Mouse (Mus musculus): ENCODE measurements at regions not wholly inside any gene's neighbourhood (a gene's known extent, or its start where the extent isn't known, plus 50 kb on each side); places are given as distances from the start of the nearest gene placed in this dataset.

- DNase-seq (ENCODE audit: low read depth, low spot score) = no peak
Measured at GRCm38 (mm10) chr3:3746542-3746941, 2004.1 kb upstream of the Gm8797 start.

DNA sequence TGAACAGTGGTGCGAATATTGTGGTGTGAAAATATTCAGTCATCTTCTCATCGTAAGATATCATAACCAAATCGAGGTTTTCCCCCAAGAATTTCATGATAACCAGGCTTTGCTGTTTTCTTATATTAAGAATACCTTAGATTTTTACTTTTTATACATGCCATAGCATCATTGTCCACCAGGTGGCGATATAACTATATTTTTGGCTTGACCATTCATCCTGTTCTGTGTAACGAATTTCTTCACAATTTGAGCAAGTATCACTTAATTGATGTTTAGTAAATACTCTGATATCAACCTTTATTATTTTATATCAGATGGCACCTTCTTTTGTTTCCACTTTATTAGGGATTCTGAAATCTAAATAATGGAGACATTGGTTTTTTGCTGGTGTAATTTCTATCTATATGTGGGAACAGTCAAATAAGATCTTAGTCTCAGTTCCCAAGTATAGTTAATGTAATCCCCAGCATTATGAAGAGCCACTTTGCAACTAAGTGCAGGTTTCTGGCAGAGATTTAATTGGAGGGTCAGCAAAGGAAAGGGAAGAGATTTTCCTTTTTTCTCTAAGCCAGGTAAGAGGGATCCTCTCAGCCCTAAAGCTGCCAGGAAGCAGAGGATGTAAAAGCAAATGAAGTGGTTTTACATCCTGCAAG, 1998.9 kb upstream of the Gm8797 start:
- peak; percentile 31 for DNase-seq (ENCODE audit: low read depth, low spot score)

DNA sequence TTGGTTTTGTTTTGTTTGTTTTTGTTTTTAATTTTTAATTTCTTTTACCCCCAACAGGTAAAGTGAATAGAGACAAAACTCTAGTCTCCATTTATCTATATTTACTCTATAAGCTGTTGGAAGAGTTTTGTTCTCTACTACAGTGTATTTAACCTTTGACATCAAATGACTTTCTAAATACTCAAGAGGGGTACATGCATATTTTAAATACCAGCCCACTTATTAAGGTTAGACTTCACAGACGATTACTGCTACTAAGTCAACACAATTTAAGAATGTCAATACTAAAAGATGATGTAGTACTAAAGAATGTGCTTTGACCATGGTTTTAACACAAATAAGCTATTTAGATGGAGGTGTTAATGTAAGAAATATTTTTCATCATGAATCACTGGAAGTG, 1989.3 kb upstream of the Gm8797 start:
- DNase-seq (ENCODE audit: low read depth, low spot score) = no peak

- no peak for DNase-seq (ENCODE audit: low read depth, low spot score)
Measured at GRCm38 (mm10) chr3:3784200-3784599, 1966.4 kb upstream of the Gm8797 start.

GRCm38 (mm10) chr3:3786039-3786438, 1964.6 kb upstream of the Gm8797 start:
- DNase-seq (ENCODE audit: low read depth, low spot score) = no peak

DNA sequence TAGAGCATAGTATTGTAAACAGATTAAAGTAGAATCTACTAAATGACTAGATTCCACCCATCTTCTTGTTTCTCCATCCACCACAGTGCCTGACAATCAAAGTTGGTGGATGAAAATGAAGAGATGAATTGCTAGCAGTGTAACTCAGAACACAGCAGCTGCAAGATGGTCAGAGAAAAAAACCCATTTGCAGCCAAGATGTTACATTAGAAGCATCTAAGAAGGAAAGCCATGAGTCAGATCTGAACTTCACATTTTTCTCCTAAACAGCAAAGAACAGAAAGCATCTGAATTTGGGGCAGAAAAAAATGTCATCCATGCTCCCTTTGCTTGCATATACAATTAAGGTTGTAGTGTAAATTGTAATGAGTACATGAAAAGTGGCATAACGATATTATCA, 1942.8 kb upstream of the Gm8797 start:
- no peak for DNase-seq (ENCODE audit: low read depth, low spot score)

- DNase-seq (ENCODE audit: low read depth, low spot score) = no peak
Measured at GRCm38 (mm10) chr3:3829020-3829419, 1921.6 kb upstream of the Gm8797 start.

DNA sequence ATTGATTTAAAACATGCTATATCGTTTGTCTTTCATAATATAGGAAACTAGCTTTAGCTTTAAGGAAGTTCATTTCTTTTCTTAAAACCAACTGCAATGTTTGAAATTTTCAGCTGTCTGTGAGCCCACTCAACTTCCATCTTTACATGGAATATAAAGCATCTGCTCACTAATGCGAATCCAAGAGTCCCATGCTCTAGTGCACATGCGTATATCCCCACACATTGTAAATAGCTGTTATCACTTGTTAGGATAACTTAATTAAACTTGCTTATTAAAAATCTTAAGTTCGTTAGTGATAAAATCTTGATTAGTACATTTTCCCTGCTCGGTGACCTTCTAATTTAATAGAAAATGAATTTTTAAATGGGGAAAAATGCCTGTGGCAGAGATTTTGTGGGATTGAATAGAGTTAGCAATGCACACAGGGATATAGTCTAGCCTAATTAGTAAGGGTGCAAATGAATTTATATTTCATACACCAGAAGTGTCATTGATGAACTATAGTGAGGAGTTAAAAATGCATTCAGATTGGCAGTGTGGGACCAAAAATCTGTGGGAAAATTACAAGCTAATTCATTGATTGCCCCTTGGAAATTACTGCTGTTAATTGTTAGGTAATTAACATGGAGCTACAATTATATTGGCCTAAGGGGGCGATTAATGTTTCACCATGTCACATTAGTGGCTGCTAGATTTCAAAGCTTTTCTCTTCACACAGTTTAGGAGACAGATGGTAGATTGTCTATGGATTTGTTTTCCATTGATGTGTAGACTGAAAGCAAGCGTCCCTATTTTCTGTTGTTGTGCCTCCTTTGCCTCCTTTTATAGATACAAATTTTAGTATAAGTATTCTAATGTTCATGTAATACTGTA, 1919.0 kb upstream of the Gm8797 start:
- no peak for DNase-seq (ENCODE audit: low read depth, low spot score)
